Mouse (Mus musculus): ENCODE results near the gene 1700024G13Rik. TPM values are rescaled to one million over a fixed set of nuclear protein-coding genes. Genes with fewer than 3 reads are reported as not detected.
A peak's percentile ranks its signal among the peaks of the same experiment; 100 is the strongest.
"Not testable (repeated sequence)": the region's sequence is repeated elsewhere in the genome, so short reads cannot be mapped to it uniquely, and the experiment has no call there.

Gene 1700024G13Rik
- total RNA-seq (2021) = 1 to 10 TPM in 1 of 2 experiments, not detected in 1; 1.1 TPM
- long read RNA-seq, experiment 1 = 0 reads
- long read RNA-seq, experiment 2, partial matches to known transcripts = 0 of 2 reads
- long read RNA-seq, experiment 2, other reads (novel, unspliced or antisense) = 0 of 2 reads

- no peak for DNase-seq (ENCODE audit: low spot score in 2 of 2)
Measured at GRCm38 (mm10) chr14:32388196-32388595, at the start of gene 1700024G13Rik. TSS of gene 1700024G13Rik (minus strand) at chr14:32388391.

- DNase-seq (ENCODE audit: low spot score in 2 of 2) = no peak
Measured at GRCm38 (mm10) chr14:32437352-32437793, 49.2 kb upstream of the 1700024G13Rik start.

GRCm38 (mm10) chr14:32429030-32429602 is 40.9 kb upstream of the 1700024G13Rik start:
- no peak for DNase-seq (ENCODE audit: low spot score in 2 of 2)

- peak in 1 of 2 experiments; percentile 29 for DNase-seq (ENCODE audit: low spot score in 2 of 2)
Measured at GRCm38 (mm10) chr14:32423946-32424345, 35.8 kb upstream of the 1700024G13Rik start.

GRCm38 (mm10) chr14:32418747-32419146 is 30.6 kb upstream of the 1700024G13Rik start:
- DNase-seq (ENCODE audit: low spot score in 2 of 2) = no peak

- DNase-seq (ENCODE audit: low spot score in 2 of 2) = no peak
Measured at GRCm38 (mm10) chr14:32412075-32412474, 23.9 kb upstream of the 1700024G13Rik start.

GRCm38 (mm10) chr14:32410084-32410483 is 21.9 kb upstream of the 1700024G13Rik start:
- DNase-seq (ENCODE audit: low spot score in 2 of 2) = no peak

- DNase-seq (ENCODE audit: low spot score in 2 of 2) = not testable (repeated sequence)
Measured at GRCm38 (mm10) chr14:32405399-32405798, 17.2 kb upstream of the 1700024G13Rik start.

GRCm38 (mm10) chr14:32381619-32382018 is 6.6 kb downstream of the 1700024G13Rik start:
- no peak for DNase-seq (ENCODE audit: low spot score in 2 of 2)

GRCm38 (mm10) chr14:32381066-32381465 is 7.1 kb downstream of the 1700024G13Rik start:
- no peak for DNase-seq (ENCODE audit: low spot score in 2 of 2)

GRCm38 (mm10) chr14:32380099-32380480 is 8.1 kb downstream of the 1700024G13Rik start:
- DNase-seq (ENCODE audit: low spot score in 2 of 2) = no peak

- DNase-seq (ENCODE audit: low spot score in 2 of 2) = no peak
Measured at GRCm38 (mm10) chr14:32379395-32380098, 8.6 kb downstream of the 1700024G13Rik start.

GRCm38 (mm10) chr14:32372510-32372909 is 15.7 kb downstream of the 1700024G13Rik start:
- no peak for DNase-seq (ENCODE audit: low spot score in 2 of 2)

GRCm38 (mm10) chr14:32369756-32370155 is 18.4 kb downstream of the 1700024G13Rik start:
- no peak for DNase-seq (ENCODE audit: low spot score in 2 of 2)

- no peak for DNase-seq (ENCODE audit: low spot score in 2 of 2)
Measured at GRCm38 (mm10) chr14:32364359-32364758, 23.8 kb downstream of the 1700024G13Rik start.

GRCm38 (mm10) chr14:32351181-32351920 is 36.8 kb downstream of the 1700024G13Rik start:
- DNase-seq (ENCODE audit: low spot score in 2 of 2) = not testable (repeated sequence)

- DNase-seq (ENCODE audit: low spot score in 2 of 2) = no peak
Measured at GRCm38 (mm10) chr14:32347307-32347706, 40.9 kb downstream of the 1700024G13Rik start.

- DNase-seq (ENCODE audit: low spot score in 2 of 2) = no peak
Measured at GRCm38 (mm10) chr14:32344694-32345093, 43.5 kb downstream of the 1700024G13Rik start.

- no peak for DNase-seq (ENCODE audit: low spot score in 2 of 2)
Measured at GRCm38 (mm10) chr14:32344176-32344575, 44.0 kb downstream of the 1700024G13Rik start.

- no peak for DNase-seq (ENCODE audit: low spot score in 2 of 2)
Measured at GRCm38 (mm10) chr14:32341823-32342222, 46.4 kb downstream of the 1700024G13Rik start.

GRCm38 (mm10) chr14:32336547-32336946 is 51.6 kb downstream of the 1700024G13Rik start:
- no peak for DNase-seq (ENCODE audit: low spot score in 2 of 2)

- DNase-seq (ENCODE audit: low spot score in 2 of 2) = no peak
Measured at GRCm38 (mm10) chr14:32336021-32336420, 52.2 kb downstream of the 1700024G13Rik start.

All from layer of hippocampus, postnatal 14 days (tissue).